Mouse (Mus musculus) ES-Bruce4 (cell line): ENCODE results near the gene Mrrf.

ENCODE experiments used
- CTCF ChIP-seq: IDR thresholded peaks from one replicate; pipeline ENCODE4 v1.8.1; 2011; ENCODE audit warnings: low read depth, low read length
- EP300 ChIP-seq: IDR thresholded peaks from 2 replicates; pipeline ENCODE4 v1.6.1; 2011; ENCODE audit warnings: low read depth, low read length; ENCODE audit not compliant: insufficient read depth

- TF ChIP-seq CTCF (no peak), EP300 (no peak)
Observed at GRCm38 (mm10) chr2:36089190-36089589, 47.0 kb upstream of the Mrrf start.
